Mouse (Mus musculus): Measurements from ENCODE around the gene Taar5.
A peak's percentile ranks its signal among the peaks of the same experiment; 100 is the strongest.

The Taar5 gene

GRCm38 (mm10) chr10:23970656-23971165, at the start of gene Taar5:
Gene Taar5 (plus strand): TSS chr10:23970706.
- no peak for DNase-seq (ENCODE audit: low spot score)

GRCm38 (mm10) chr10:23922468-23922867, 48.0 kb upstream of the Taar5 start:
- DNase-seq (ENCODE audit: low spot score), result no peak

- no peak for DNase-seq (ENCODE audit: low spot score)
Measured at GRCm38 (mm10) chr10:23923941-23924340, 46.6 kb upstream of the Taar5 start.

GRCm38 (mm10) chr10:23937613-23938012, 32.9 kb upstream of the Taar5 start:
- DNase-seq (ENCODE audit: low spot score), result no peak

GRCm38 (mm10) chr10:23938312-23938711, 32.2 kb upstream of the Taar5 start, which contains the start of gene Taar2:
Gene Taar2 (plus strand): TSS chr10:23938572.
- DNase-seq (ENCODE audit: low spot score), result no peak

- DNase-seq (ENCODE audit: low spot score), result no peak
Measured at GRCm38 (mm10) chr10:23942465-23942864, 28.0 kb upstream of the Taar5 start.

GRCm38 (mm10) chr10:23948026-23948425, 22.5 kb upstream of the Taar5 start:
- DNase-seq (ENCODE audit: low spot score), result no peak

GRCm38 (mm10) chr10:23949508-23950005, 20.9 kb upstream of the Taar5 start, which contains the start of gene Taar3:
Gene Taar3 (plus strand): TSS chr10:23949558.
- DNase-seq (ENCODE audit: low spot score), result no peak

- no peak for DNase-seq (ENCODE audit: low spot score)
Measured at GRCm38 (mm10) chr10:23951714-23952113, 18.8 kb upstream of the Taar5 start.

- no peak for DNase-seq (ENCODE audit: low spot score)
Measured at GRCm38 (mm10) chr10:23959071-23959470, 11.4 kb upstream of the Taar5 start.

GRCm38 (mm10) chr10:23960444-23960915, 10.0 kb upstream of the Taar5 start, which contains the start of gene Taar4:
Gene Taar4 (plus strand): TSS chr10:23960494.
- DNase-seq (ENCODE audit: low spot score), result no peak

GRCm38 (mm10) chr10:23963444-23963843, 7.1 kb upstream of the Taar5 start:
- no peak for DNase-seq (ENCODE audit: low spot score)

GRCm38 (mm10) chr10:23964921-23965610, 5.4 kb upstream of the Taar5 start:
- DNase-seq (ENCODE audit: low spot score), result no peak

GRCm38 (mm10) chr10:23971256-23971655, 750 bp downstream of the Taar5 start:
- no peak for DNase-seq (ENCODE audit: low spot score)

GRCm38 (mm10) chr10:23977958-23978357, 7.5 kb downstream of the Taar5 start:
- DNase-seq (ENCODE audit: low spot score), result no peak

- peak; percentile 19 for DNase-seq (ENCODE audit: low spot score)
Measured at GRCm38 (mm10) chr10:23978901-23979705, 8.6 kb downstream of the Taar5 start.

GRCm38 (mm10) chr10:23985546-23985945, 15.0 kb downstream of the Taar5 start, which contains the start of gene Taar6:
Gene Taar6 (minus strand): TSS chr10:23985646.
- DNase-seq (ENCODE audit: low spot score), result no peak

- peak; percentile 14 for DNase-seq (ENCODE audit: low spot score)
Measured at GRCm38 (mm10) chr10:23986419-23986818, 15.9 kb downstream of the Taar5 start.

GRCm38 (mm10) chr10:23993381-23993780, 22.9 kb downstream of the Taar5 start, which contains the start of gene Taar7a:
Gene Taar7a (minus strand): TSS chr10:23993481.
- no peak for DNase-seq (ENCODE audit: low spot score)

- DNase-seq (ENCODE audit: low spot score), result no peak
Measured at GRCm38 (mm10) chr10:23999639-24000038, 29.1 kb downstream of the Taar5 start, which contains the start of gene Taar7b. Gene Taar7b (plus strand): TSS chr10:23999939.

- no peak for DNase-seq (ENCODE audit: low spot score)
Measured at GRCm38 (mm10) chr10:24006442-24006841, 35.9 kb downstream of the Taar5 start.

GRCm38 (mm10) chr10:24007034-24007433, 36.5 kb downstream of the Taar5 start:
- DNase-seq (ENCODE audit: low spot score), result no peak

Measured in T-cell, adult 2 months (primary cell).